Mouse (Mus musculus): ENCODE data around the gene Pik3c2b. TPM values are rescaled to one million over a fixed set of nuclear protein-coding genes. Genes with fewer than 3 reads are reported as not detected.
A peak's percentile ranks its signal among the peaks of the same experiment; 100 is the strongest.

Pik3c2b gene
- polyA plus RNA-seq, 1 experiment: 31.2 TPM

GRCm38 (mm10) chr1:133118127-133118526 lies 72.7 kb downstream of the Pik3c2b start:
- DNase-seq (ENCODE audit: low read depth): no peak
- no peak for TF ChIP-seq CTCF (IDR thresholded peaks at IDR 0.05; ENCODE audit: borderline replicate concordance, extremely low read depth, insufficient read depth, insufficient read length)
- TF ChIP-seq POLR2A (IDR thresholded peaks at IDR 0.05; ENCODE audit: borderline replicate concordance, extremely low read depth, insufficient read depth, insufficient read length, poor library complexity, severe bottlenecking): no peak

DNA sequence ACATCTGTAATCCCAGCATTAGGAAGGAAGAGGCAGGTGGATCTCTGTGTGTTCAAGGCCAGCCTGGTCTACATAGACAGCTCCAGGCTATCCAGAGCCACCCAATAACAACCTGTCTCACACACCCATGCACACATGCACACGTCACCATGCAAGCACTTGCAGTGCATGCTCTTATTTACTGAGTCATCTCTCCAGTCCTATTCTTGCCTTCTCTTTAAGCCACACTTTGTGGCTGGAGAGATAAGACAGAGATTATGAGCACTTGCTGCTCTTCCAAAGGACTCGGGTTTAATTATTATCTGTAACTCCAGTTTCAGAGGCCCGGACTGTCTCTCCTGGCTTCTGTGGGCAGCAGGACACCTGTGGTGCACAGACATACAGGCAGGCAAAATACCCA lies 73.4 kb downstream of the Pik3c2b start:
- TF ChIP-seq POLR2A (IDR thresholded peaks at IDR 0.05; ENCODE audit: borderline replicate concordance, extremely low read depth, insufficient read depth, insufficient read length, poor library complexity, severe bottlenecking) (no peak), CTCF (IDR thresholded peaks at IDR 0.05; ENCODE audit: borderline replicate concordance, extremely low read depth, insufficient read depth, insufficient read length) (no peak)
- DNase-seq (ENCODE audit: low read depth): no peak

DNA sequence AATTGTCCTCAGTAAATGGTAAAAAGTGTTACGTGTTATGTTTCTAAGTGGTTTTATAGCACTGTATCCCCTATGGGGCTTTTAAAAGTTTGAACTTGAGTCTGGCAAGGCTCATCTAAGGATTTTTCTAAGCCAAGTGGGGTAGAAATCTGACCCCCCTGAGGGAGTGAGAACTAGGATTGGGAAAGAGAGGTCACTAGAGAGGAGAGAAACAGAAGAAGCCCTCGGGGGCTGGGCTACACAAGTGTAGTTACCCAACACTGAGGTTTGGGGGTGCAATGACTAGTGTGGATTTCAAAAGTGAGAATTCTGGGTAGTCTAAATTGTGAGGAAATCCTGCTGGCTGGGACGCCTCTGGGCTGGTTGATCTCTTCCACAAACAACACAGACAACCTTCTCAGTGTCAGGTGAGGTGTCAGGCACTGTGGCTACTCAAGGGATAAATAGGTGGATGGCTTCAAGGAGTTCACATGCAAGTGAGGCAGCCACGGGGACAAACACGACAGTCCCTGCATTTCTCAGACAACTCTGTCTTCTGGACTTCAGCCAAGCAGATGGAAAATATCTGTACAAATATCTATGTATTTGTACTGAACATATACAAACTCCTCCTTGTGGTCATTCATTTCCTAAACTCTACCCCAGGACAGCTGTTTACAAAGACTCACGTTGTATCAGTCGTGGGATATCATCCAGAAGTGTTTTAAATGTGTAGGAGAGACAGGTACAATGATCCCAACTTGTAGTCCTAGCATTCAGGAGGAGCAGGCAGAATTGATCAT lies 74.7 kb downstream of the Pik3c2b start:
- TF ChIP-seq CTCF (IDR thresholded peaks at IDR 0.05; ENCODE audit: borderline replicate concordance, extremely low read depth, insufficient read depth, insufficient read length) (no peak), POLR2A (IDR thresholded peaks at IDR 0.05; ENCODE audit: borderline replicate concordance, extremely low read depth, insufficient read depth, insufficient read length, poor library complexity, severe bottlenecking) (no peak)

DNA sequence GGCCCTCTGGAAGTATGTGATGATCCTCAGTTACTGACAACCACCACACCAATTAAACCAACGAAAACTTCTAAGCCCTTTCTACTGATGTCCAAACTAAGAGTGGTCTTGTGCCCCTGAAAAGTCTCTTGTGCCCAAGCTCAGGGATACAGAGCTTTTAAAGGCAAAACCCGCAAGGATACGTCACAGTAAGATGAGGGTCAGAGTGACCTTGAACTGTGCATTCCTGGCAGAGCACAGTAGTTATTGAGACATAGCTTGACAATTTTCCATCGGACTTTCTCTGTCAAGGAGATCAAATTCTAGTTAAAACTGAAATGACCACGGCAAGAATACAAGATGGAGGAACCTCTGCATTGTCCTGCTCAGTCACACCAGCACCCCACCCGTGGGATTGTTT lies 75.8 kb downstream of the Pik3c2b start:
- TF ChIP-seq POLR2A (IDR thresholded peaks at IDR 0.05; ENCODE audit: borderline replicate concordance, extremely low read depth, insufficient read depth, insufficient read length, poor library complexity, severe bottlenecking) (no peak), CTCF (IDR thresholded peaks at IDR 0.05; ENCODE audit: borderline replicate concordance, extremely low read depth, insufficient read depth, insufficient read length) (no peak)
- DNase-seq (ENCODE audit: low read depth): no peak

More for the DNA sequence above, 74.7 kb downstream of the Pik3c2b start:
- no peak for DNase-seq (ENCODE audit: low read depth)

DNA sequence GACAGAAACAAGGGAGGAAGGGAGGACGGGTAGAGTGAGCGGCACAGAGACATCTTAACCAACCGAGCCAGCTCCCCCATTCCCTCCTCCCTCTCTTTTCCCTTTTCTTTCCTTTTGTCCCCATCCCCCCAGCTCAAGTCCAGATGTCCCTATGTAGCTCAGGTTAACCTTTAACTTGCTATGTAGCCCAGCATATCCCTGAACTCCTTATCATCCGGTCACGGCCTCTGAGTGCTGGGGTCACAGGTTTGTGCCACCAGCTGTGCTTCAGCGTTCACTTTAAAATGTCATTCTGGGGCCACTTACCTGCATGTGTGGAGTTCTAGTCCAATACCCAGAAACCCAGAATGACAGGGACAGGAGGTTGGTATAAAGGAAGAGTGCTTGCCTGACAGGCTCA lies 78.7 kb downstream of the Pik3c2b start:
- TF ChIP-seq CTCF (IDR thresholded peaks at IDR 0.05; ENCODE audit: borderline replicate concordance, extremely low read depth, insufficient read depth, insufficient read length) (no peak), POLR2A (IDR thresholded peaks at IDR 0.05; ENCODE audit: borderline replicate concordance, extremely low read depth, insufficient read depth, insufficient read length, poor library complexity, severe bottlenecking) (no peak)
- DNase-seq (ENCODE audit: low read depth): no peak

DNA sequence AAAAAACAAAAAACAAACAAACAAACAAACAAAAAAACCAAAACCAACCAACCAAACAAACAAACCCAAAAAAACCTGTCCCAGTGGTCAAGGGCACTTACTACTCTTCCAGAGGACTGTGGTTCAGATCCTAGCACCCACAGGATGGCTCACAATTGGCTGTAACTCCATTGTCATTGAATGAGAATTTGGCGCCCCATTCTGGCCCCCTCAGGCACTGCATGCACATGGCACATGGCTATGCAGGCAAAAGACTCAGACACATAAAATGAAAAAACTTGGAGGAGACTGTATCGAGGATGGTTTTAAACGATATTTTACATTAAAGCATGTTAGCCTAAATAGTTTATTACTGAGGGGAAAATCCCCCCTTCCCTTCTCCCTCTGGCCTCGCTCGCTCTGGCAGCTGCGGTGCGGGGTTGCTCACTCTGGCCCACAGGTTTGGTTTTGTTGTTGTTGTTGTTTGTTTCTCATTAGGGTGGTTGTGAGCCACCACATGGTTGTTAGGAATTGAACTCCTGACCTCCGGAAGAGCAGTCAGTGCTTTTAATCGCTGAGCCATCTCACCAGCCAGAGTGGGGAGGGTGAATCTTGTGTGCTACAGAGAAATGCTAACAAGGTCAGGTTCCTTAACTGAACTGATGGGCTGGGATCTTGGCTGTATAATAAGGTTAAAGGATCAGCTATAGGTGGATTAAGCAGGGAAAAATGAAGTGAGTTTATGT lies 80.3 kb downstream of the Pik3c2b start:
- no peak for DNase-seq (ENCODE audit: low read depth)

DNA sequence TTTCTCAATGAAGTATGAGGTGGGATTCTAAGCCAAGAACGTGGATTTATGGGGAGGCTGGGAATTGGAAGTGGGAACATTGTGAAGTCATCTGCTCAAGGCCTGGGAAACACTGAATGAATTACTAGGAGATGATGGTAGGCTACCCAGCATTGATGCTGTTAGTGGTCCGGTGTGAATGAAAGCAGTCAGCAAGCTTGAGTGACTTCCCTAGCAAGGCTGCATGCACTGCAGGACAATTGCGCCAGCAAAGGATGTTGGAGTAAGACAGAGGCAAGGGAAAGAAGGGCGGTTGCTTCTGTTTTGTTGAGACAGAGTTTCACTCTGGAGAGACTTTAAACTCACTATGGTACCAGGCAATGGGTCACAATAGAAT lies 80.9 kb downstream of the Pik3c2b start:
- DNase-seq (ENCODE audit: low read depth): peak; percentile 10

More for the DNA sequence above, 80.3 kb downstream of the Pik3c2b start:
- TF ChIP-seq POLR2A (IDR thresholded peaks at IDR 0.05; ENCODE audit: borderline replicate concordance, extremely low read depth, insufficient read depth, insufficient read length, poor library complexity, severe bottlenecking) (no peak), CTCF (IDR thresholded peaks at IDR 0.05; ENCODE audit: borderline replicate concordance, extremely low read depth, insufficient read depth, insufficient read length) (no peak)

GRCm38 (mm10) chr1:133127328-133127727 lies 81.9 kb downstream of the Pik3c2b start:
- TF ChIP-seq CTCF (IDR thresholded peaks at IDR 0.05; ENCODE audit: borderline replicate concordance, extremely low read depth, insufficient read depth, insufficient read length) (no peak), POLR2A (IDR thresholded peaks at IDR 0.05; ENCODE audit: borderline replicate concordance, extremely low read depth, insufficient read depth, insufficient read length, poor library complexity, severe bottlenecking) (no peak)
- no peak for DNase-seq (ENCODE audit: low read depth)

More for the DNA sequence above, 80.9 kb downstream of the Pik3c2b start:
- TF ChIP-seq CTCF (IDR thresholded peaks at IDR 0.05; ENCODE audit: borderline replicate concordance, extremely low read depth, insufficient read depth, insufficient read length) (no peak), POLR2A (IDR thresholded peaks at IDR 0.05; ENCODE audit: borderline replicate concordance, extremely low read depth, insufficient read depth, insufficient read length, poor library complexity, severe bottlenecking) (no peak)

DNA sequence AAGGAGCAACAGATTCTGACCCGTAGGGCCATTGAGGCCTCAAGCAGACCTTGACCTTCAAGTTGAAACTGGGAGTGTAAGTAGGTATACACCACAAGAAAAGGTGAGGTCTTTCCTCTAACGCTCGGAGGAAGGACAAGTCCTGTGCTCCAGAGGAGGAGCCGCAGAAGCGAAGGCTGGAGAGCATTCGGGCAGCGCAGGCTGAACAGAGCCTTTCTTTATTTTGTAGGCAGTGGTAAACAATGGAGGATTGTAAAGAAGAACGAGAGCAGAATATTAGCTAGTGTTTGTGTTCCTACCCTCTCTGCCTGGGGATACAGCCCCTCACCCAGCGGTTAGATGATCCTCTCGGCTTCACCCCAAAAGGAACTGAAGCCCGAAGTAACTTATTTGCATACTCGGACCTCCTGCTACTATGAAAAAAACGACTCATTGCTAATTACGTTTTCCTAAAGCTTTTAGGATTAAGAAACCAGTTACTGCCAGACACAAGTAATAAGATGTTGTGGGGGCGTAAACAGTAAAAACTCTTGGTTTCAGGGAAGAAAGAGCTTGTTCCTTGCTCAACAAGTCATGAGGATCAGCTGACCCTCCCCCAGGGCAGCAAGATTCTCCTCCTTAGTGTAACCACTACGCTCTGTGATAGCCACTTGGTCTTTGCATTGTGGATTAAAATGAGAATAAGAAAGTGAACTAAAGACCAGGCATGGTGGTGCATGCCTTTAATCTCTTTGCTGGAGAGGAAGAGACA lies 84.2 kb downstream of the Pik3c2b start:
- no peak for TF ChIP-seq CTCF (IDR thresholded peaks at IDR 0.05; ENCODE audit: borderline replicate concordance, extremely low read depth, insufficient read depth, insufficient read length)
- DNase-seq (ENCODE audit: low read depth): peak; percentile 59

DNA sequence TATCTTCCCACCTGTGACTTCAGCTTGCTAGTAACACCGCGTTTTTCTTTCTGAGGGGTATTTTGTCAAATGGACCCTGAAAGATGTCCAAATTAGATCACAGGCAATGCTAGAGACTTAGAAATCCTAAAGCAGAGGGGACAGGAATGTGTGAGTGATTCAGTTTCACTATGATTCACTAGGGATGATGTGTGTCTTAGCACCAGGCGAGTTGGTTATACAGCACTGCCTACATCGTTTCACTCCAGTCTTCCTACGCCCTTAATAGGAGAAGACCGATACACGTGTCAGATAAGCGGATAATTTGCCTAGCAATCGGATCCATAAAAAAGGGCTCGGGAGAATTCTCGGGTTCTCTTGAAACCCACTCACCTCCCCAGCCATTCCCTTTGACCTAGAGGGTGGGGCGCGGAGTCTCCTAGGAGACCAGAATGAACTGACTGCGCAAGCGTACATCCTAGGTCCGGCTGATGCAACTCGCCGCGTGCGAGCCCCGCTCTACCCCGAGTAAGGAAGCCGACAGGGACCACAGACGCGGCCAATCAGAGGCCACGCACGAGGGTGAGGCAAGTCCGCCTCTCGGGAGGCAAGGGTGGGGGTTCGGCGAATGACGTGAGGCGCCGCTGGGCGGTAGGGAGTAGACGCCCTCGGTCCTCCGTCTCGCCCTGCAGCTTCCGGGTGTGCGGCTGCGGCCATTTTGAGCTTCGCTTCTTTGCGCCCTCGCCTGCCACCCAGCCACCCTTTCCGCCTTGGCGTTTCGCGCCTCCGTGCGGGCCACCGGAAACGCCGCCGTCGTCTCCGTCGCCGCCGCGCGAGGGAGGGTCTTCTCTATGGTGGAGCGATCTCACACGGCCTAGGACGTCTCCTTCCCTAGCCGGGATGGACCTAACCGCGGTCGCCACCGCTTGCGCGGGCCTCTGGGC lies 85.4 kb downstream of the Pik3c2b start, which contains the start of gene Ppp1r15b:
TSS of gene Ppp1r15b (plus strand) at position 506 of the 923 bp plus-strand sequence.
- DNase-seq (ENCODE audit: low read depth): peak; percentile 100
- TF ChIP-seq POLR2A (IDR thresholded peaks at IDR 0.05; ENCODE audit: borderline replicate concordance, extremely low read depth, insufficient read depth, insufficient read length, poor library complexity, severe bottlenecking) (peak; percentile 49; the same call in 1 of the 2 replicates), CTCF (IDR thresholded peaks at IDR 0.05; ENCODE audit: borderline replicate concordance, extremely low read depth, insufficient read depth, insufficient read length) (no peak)
